Mouse (Mus musculus): Measurements from ENCODE around the gene Micall1.

DNA sequence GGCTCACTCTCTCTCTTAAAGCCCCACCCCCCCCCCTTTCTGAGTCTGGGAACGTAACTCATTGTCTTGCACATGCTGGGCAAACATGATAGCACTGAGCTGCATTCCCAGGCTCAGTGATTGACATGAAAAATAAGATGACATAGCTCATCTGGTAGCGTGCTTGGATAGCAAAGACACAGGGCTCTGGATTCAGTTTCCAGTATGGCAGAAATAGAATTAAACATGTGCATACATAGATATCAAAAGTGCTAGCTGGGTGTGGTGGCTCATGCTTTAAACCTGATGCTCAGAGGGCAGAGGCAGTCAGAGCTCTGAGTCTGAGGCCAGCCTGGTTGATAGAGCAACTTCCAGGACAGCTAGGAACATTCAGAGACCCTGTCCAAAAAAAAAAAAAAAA lies 2.9 kb upstream of the Micall1 start:
- no peak for TF ChIP-seq POLR2A (IDR thresholded peaks at IDR 0.05; ENCODE audit: extremely low read depth, insufficient read depth, low read length)
- TF ChIP-seq CTCF (IDR thresholded peaks at IDR 0.05; ENCODE audit: extremely low read depth, insufficient read depth, low read length), result no peak
